Mouse (Mus musculus) heart, embryonic 14.5 days (tissue): Measurements from ENCODE around the gene Spata4. TPM values are rescaled to one million over a fixed set of nuclear protein-coding genes. Genes with fewer than 3 reads are reported as not detected.

Experiments used
- ATAC-seq: fragments of 200-750 bp; cut with Nextera tagmentation; 2 replicates; pipeline ENCODE4 v1.8.0; 2017; ENCODE audit warnings: low read depth, moderate TSS enrichment; ENCODE audit not compliant: insufficient number of reproducible peaks, insufficient read depth, low FRiP score
- H3K27ac ChIP-seq, 2 experiments: fragments of 200-500 bp in 1 of 2; fragments of 300-500 bp in 1 of 2; sonication (generic) in 1 of 2; replicated peaks in 1 of 2; 2 replicates each; pipeline ENCODE4 v1.5.1; 2012 to 2014; ENCODE audit warnings: low read depth in 2 of 2, low read length in 2 of 2, control low read depth in 1 of 2, mild to moderate bottlenecking in 1 of 2, mixed read lengths in 1 of 2; ENCODE audit not compliant: control insufficient read depth in 1 of 2, insufficient read depth in 1 of 2
- H3K27me3 ChIP-seq: fragments of 300-500 bp; sonication (generic); 2 replicates; pipeline ENCODE4 v1.6.1; 2014; ENCODE audit warnings: mild to moderate bottlenecking, low read length, control low read depth; ENCODE audit not compliant: control insufficient read depth, insufficient read depth
- H3K36me3 ChIP-seq: fragments of 300-500 bp; sonication (generic); 2 replicates; pipeline ENCODE4 v1.6.1; 2014; ENCODE audit warnings: mild to moderate bottlenecking, control low read depth, low read length, mixed read lengths; ENCODE audit not compliant: control insufficient read depth, insufficient read depth
- H3K4me1 ChIP-seq, 2 experiments: fragments of 200-500 bp in 1 of 2; fragments of 300-500 bp in 1 of 2; sonication (generic) in 1 of 2; 2 replicates each; pipeline ENCODE4 v1.6.1; 2012 to 2014; ENCODE audit warnings: low read length in 2 of 2, control low read depth in 1 of 2, mixed read lengths in 1 of 2; ENCODE audit not compliant: control insufficient read depth in 2 of 2, insufficient read depth in 2 of 2
- H3K4me2 ChIP-seq: fragments of 300-500 bp; sonication (generic); 2 replicates; pipeline ENCODE4 v1.6.1; 2014; ENCODE audit warnings: mild to moderate bottlenecking, low read length
- H3K4me3 ChIP-seq, 2 experiments: fragments of 200-500 bp in 1 of 2; fragments of 300-500 bp in 1 of 2; sonication (generic) in 1 of 2; 2 replicates each; pipeline ENCODE4 v1.5.1; 2012 to 2014; ENCODE audit warnings: low read length in 2 of 2, mild to moderate bottlenecking in 2 of 2, control low read depth in 1 of 2, low read depth in 1 of 2, moderate library complexity in 1 of 2; ENCODE audit not compliant: control insufficient read depth in 1 of 2, insufficient read depth in 1 of 2
- H3K9ac ChIP-seq: fragments of 300-500 bp; sonication (generic); 2 replicates; pipeline ENCODE4 v1.6.1; 2014; ENCODE audit warnings: mild to moderate bottlenecking, low read length
- H3K9me3 ChIP-seq: fragments of 300-500 bp; sonication (generic); 2 replicates; pipeline ENCODE4 v1.6.1; 2016; ENCODE audit warnings: low read length, control low read depth; ENCODE audit not compliant: control insufficient read depth
- WGBS: fragments of 180-500 bp; shearing (Covaris S2); extraction: QIAGEN DNeasy Blood & Tissue Kit; methylation state at CpG from one replicate; pipeline ENCODE4 v1.1.7; 2014; 5-methylcytosine and 5-hydroxymethylcytosine counted together
- polyA plus RNA-seq: library from polyadenylated mRNA; unstranded; fragments of >200 nt; fragmentation: Nextera tagmentation; extraction: Ambion mirVana; gene quantifications from 2 replicates; pipeline ENCODE4 v1.2.1, GENCODE M21; 2014

Gene Spata4
- polyA plus RNA-seq, result not detected in 2 replicates

DNA sequence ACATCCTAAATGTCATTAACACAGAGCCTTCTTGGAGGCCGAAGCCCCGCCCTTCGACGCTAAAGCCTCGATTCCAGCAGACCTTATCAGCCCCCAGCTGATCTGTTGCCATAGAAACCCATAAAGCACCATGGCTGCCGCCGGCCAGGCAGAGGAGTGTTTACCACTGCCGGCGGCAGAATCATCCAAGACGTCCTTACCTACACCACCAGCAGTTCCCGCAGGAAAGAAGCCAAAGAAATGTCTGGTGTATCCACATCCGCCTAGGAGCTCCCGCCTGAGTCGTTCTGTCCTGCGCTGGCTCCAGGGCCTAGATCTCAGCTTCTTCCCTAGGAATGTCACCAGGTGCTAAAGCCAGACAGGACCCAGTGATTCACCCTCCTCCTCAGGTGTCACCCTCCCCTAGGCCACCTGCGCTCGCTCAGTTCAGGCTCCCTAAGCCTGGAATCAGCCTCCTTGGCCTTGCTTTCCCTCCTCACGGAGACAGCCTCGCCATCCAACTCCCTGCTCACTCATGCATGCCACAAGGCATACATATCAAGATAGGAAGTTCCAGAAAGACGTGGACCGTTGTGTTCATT is at the start of gene Spata4:
Spata4 (plus strand) TSS at position 111 of the 581 bp plus-strand sequence.
- WGBS, result 7% methylated on average over 21 of the region's 21 CpGs
- peak within 1 kb of the TSS; percentile 39; the same call in 1 of the 2 replicates for H3K9ac ChIP-seq
- H3K9me3 ChIP-seq, result no peaks in the 10 kb centered on the region
- peak; percentile 71 for ATAC-seq
- no peaks in the 10 kb centered on the region for H3K36me3 ChIP-seq
- H3K4me1 ChIP-seq, result peaks cover 6 to 8% of the 10 kb centered on the region in 2 experiments
- H3K4me3 ChIP-seq, result peak within 1 kb of the TSS; percentile 35 to 38
- peak within 1 kb of the TSS; percentile 24 to 41; a peak in 1 of 4 replicates for H3K27ac ChIP-seq
- H3K4me2 ChIP-seq, result peak within 1 kb of the TSS; percentile 66
- no peaks in the 10 kb centered on the region for H3K27me3 ChIP-seq

DNA sequence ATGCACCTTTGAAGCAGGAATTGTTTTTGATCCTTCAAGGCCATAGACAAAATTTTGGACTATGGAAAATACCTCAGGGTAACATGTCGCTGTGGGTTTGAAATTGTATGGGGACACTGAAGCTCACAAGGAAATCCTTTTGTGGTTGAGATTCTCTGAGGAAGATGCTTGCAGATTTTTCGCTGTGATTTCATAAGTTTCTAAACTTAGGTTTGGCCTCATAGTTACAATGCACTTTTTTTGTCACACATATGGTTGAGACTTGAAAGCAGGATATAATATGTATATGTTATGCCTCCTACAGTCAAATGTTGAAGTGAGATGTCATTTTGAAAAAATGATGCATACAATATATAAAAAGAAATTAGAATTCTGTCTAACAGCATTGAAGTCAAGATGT is 45.7 kb upstream of the Spata4 start:
- ATAC-seq, result no peak
- Histone ChIP-seq H3K9ac (no peak overlapping the region), H3K4me3 (no peak overlapping the region)

DNA sequence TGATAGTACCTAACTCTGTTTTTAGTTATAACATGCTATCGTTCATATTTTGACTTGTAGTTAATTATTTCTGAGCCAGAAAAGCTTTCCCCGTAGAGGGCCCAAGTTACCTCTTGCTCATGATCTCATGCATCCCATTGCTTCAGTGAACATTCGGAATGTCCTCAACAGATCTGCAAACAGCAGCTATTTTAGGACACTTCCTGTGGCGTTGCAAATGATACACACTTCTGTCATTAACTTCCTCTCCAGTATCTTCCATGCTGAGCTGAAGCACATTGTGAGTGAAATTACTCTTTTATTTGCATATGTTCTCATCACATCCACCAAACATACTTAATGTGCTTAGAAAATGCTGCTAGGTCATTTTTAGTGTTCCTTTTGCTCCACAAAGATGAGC is 38.4 kb upstream of the Spata4 start:
- 0 out of 4 replicates have a peak overlapping the region, but pooled peaks of 1 of the 2 experiments have one; percentile 10 for H3K27ac ChIP-seq
- no peak overlapping the region for H3K9ac ChIP-seq
- H3K9me3 ChIP-seq, result no peaks in the 10 kb centered on the region
- no peak overlapping the region for H3K4me3 ChIP-seq
- ATAC-seq, result no peak
- peaks cover 0 to 11% of the 10 kb centered on the region in 2 experiments; a peak in 2 of 4 replicates for H3K4me1 ChIP-seq
- no peaks in the 10 kb centered on the region for H3K27me3 ChIP-seq
- 31% methylated on average over 4 of the region's 4 CpGs for WGBS
- no peak overlapping the region for H3K4me2 ChIP-seq
- H3K36me3 ChIP-seq, result no peaks in the 10 kb centered on the region

More for the DNA sequence above, 45.7 kb upstream of the Spata4 start:
- Histone ChIP-seq H3K4me1 (no peaks in the 10 kb centered on the region), H3K36me3 (no peaks in the 10 kb centered on the region), H3K27me3 (no peaks in the 10 kb centered on the region), H3K4me2 (no peak overlapping the region), H3K9me3 (no peaks in the 10 kb centered on the region), H3K27ac (no peak overlapping the region)
- 69% methylated on average over 2 of the region's 2 CpGs for WGBS

DNA sequence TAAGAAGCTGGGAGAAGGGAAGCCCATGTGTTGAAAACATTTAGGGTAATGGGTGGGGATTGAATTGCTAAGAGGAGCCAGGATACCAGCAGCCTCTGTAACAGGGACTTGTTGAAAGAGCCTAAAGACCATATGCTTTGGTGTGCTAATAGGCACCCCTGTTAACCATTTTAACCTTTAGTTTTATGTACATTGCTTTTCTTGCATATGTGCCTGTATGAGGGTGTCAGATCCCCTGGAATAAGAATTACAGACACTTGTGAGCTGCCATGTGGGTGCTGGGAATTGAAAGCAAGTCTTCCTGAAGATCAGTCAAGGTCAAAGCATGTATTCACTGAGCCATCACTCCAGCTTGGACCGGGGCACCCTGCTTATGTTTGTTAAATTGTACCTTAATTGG is 35.4 kb upstream of the Spata4 start:
- ATAC-seq, result no peak
- WGBS, result 87% methylated on average over 1 of the region's 1 CpGs
- no peak overlapping the region for H3K9ac ChIP-seq
- H3K27me3 ChIP-seq, result no peaks in the 10 kb centered on the region
- H3K4me3 ChIP-seq, result no peak overlapping the region
- H3K4me2 ChIP-seq, result no peak overlapping the region
- H3K36me3 ChIP-seq, result no peaks in the 10 kb centered on the region
- no peak overlapping the region for H3K27ac ChIP-seq
- no peaks in the 10 kb centered on the region for H3K9me3 ChIP-seq
- H3K4me1 ChIP-seq, result peaks cover 0 to 11% of the 10 kb centered on the region in 2 experiments; a peak in 2 of 4 replicates

DNA sequence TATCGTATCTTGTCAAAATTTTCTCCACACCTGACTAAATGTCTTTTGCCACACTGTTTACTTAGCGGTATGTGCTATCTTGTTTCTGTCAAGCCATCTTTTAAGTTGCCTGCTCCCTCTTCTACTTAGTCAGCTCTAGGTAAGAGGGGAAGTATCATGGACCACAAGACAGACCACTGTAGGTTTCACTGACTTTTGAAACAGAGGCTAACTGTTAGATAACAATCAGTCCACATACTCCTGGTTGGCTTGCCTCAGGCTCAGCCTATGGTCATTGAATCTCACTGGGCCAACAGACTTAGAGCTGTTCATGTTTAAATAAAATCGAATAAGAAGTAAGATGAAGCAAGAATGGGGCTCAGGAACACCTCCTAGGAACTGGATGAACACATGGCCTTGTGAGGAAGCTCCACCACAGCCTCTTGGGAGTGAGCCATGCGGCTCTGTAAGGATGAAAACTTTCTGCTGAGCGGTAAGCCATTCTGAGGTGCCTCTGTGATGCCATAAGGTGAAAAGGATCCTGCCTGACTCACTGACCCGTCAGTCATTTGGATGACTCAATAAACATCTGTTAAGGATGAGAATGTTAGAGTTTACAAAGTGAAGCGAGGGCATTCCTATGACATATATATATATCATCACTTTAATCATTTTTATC is 34.8 kb upstream of the Spata4 start:
- WGBS, result 86% methylated on average over 7 of the region's 7 CpGs
- Histone ChIP-seq H3K9me3 (no peaks in the 10 kb centered on the region), H3K9ac (no peak overlapping the region), H3K27ac (no peak overlapping the region), H3K4me2 (no peak overlapping the region), H3K36me3 (no peaks in the 10 kb centered on the region), H3K27me3 (no peaks in the 10 kb centered on the region), H3K4me3 (no peak overlapping the region), H3K4me1 (peaks cover 0 to 14% of the 10 kb centered on the region in 2 experiments; a peak in 2 of 4 replicates)
- ATAC-seq, result no peak

DNA sequence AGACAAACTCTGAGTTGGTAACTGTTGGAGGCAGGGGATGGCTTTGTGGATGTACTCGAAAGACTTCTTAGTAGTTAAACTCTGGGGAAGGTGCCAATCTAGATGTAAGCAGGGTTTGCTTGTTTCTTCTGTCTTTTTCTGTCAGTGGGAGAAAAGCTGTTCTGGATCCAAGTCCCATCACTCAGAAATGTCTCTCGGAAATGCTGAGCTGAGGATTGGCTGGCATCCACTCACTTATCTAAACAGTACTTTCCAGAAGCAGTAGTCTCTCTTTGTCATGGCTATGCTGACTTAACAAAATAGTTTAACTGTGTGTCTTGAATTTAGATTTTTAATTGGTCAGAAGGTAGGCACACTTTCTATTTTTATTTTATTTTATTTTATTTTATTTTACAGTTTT is 33.4 kb upstream of the Spata4 start:
- no peak overlapping the region for H3K9ac ChIP-seq
- H3K27ac ChIP-seq, result no peak overlapping the region
- H3K4me2 ChIP-seq, result no peak overlapping the region
- H3K27me3 ChIP-seq, result no peaks in the 10 kb centered on the region
- H3K9me3 ChIP-seq, result no peaks in the 10 kb centered on the region
- H3K4me1 ChIP-seq, result peaks cover 0 to 11% of the 10 kb centered on the region in 2 experiments; a peak in 3 of 4 replicates
- no peak for ATAC-seq
- WGBS, result 27% methylated on average over 2 of the region's 2 CpGs
- no peak overlapping the region for H3K4me3 ChIP-seq
- no peaks in the 10 kb centered on the region for H3K36me3 ChIP-seq

DNA sequence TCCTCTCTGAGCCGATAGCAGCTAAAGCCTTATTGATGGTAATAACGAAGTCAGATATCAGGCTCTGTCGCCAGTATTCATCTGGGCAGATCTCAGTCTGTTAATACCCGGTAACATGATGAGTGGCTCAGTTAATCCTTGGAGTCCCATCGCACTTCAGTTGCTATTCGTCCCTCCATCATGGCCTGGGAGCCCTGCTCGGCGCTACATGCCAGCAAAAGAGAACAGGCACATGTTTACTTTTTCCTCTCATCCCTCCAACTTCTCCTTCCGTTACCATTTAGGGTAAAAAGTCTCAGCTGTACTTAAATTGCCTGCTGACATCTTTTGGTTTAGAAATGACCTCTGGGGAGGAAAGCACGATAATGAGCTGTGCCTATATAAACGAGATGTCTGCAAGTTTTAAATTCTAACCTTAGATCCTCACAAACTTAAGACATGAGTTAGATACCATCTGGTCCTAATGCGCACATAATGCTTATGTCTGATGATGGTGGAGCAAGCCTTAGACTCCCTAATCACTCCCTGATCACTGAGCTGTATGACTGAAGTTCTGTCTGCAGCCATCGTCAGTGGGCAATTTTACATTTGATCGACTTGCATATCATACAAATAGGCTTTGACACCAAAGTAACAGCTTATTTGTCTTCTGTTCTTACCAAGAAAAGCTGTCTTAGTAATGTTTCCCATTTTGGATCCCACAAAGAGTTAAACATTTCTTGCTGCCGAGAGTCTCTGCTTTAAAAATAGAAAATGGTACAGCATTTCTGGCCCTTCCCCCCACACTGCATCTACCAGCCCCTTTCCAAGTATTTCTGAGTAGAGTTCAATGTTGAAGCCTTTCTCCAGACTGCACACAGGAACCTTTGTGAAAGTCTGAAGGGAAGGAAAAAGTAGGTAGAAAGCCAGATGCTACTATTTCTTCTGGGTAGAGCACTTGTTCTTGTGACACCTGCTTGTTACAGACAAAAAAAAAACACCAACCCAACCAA is 29.7 kb upstream of the Spata4 start:
- Histone ChIP-seq H3K4me3 (no peak overlapping the region), H3K27me3 (no peaks in the 10 kb centered on the region), H3K4me2 (peak overlapping the region; percentile 50), H3K9ac (peak overlapping the region; percentile 59), H3K4me1 (peaks cover 0 to 8% of the 10 kb centered on the region in 2 experiments; a peak in 3 of 4 replicates), H3K27ac (peak overlapping the region; percentile 86 to 87), H3K36me3 (no peaks in the 10 kb centered on the region), H3K9me3 (no peaks in the 10 kb centered on the region)
- 62% methylated on average over 15 of the region's 15 CpGs for WGBS
- ATAC-seq, result no peak
